Mouse (Mus musculus) brain, embryonic 14.5 days (tissue): ENCODE measurements around the gene Tyk2. TPM values are rescaled to one million over a fixed set of nuclear protein-coding genes. Genes with fewer than 3 reads are reported as not detected.
A peak's percentile ranks its signal among the peaks of the same experiment; 100 is the strongest.

Source experiments
- DNase-seq: peaks from one replicate; pipeline ENCODE4 v3.0.0-alpha.2; 2011; ENCODE audit warnings: low read depth
- CTCF ChIP-seq: fragments of 200-500 bp; IDR thresholded peaks from 2 replicates; pipeline ENCODE4 v1.5.1; 2012; ENCODE audit warnings: inconsistent platforms, mild to moderate bottlenecking, moderate library complexity, borderline replicate concordance; ENCODE audit not compliant: insufficient read depth, insufficient read length; ENCODE audit errors: extremely low read depth
- POLR2A ChIP-seq: fragments of 200-500 bp; IDR thresholded peaks from 2 replicates; pipeline ENCODE4 v1.6.1; 2012; ENCODE audit warnings: mild to moderate bottlenecking, inconsistent platforms, borderline replicate concordance; ENCODE audit not compliant: poor library complexity, insufficient read depth, insufficient read length, severe bottlenecking; ENCODE audit errors: extremely low read depth
- polyA plus RNA-seq: library from polyadenylated mRNA; depleted of rRNA; stranded (reverse); fragments of >200 nt; gene quantifications from 2 replicates; pipeline ENCODE4 v1.2.3, GENCODE M21; 2012

Gene Tyk2
- polyA plus RNA-seq, 1 experiment = 16.2 TPM

DNA sequence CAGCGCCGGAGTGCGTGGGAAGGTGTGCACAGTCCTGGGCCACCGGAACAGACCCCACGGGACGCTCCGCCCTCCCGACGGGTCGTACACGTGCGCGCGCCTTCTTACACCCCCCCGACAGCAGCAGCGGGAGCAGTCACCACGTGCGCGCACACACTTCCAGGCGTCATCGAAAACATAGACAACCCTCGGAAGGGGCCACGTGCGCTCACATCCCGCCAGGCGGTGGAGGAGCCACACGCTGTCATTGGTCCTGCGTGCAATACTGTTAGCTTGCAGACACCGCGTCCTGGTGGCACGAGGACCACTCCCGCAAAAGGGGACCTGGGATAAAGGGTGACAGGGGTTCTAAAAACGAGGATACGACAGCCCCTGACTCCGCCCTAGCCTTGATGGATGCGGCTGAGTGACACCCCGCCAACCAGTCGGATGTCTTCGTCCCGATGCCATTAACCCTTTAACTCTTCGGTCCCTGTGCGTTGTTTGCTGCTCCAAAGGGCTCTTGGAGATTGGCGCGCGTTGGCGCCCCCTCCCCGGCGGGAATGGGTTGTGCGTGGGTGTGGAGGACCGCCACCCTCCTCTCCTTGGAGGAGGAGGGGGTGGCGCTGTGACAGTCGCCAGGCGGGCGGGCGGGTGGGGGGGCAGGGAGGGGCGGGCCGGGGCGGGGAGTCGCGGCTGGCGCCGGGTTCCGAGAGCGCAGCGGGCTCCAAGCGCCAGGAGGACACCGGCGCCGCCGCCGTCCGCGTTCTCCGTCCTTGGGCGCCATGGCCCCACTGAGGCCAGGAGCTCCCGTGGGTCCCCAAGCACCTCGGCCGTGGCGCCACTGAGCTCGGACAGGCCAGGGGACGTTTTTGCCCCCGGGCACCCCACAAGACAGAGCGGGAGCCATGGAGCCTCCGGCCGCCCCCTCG, 34.3 kb upstream of the Tyk2 start, which contains the start of gene Pde4a:
Gene Pde4a, plus strand, starts transcription at position 674 of the 911 bp plus-strand sequence.
- TF ChIP-seq CTCF = no peak
- TF ChIP-seq POLR2A = no peak
- DNase-seq = peak; percentile 84

- DNase-seq = no peak
- no peak for TF ChIP-seq POLR2A
- no peak for TF ChIP-seq CTCF
Measured at GRCm38 (mm10) chr9:21164072-21164471, 33.0 kb upstream of the Tyk2 start.

- no peak for TF ChIP-seq POLR2A
- TF ChIP-seq CTCF = no peak
- no peak for DNase-seq
Measured at GRCm38 (mm10) chr9:21163086-21164050, 32.3 kb upstream of the Tyk2 start.

DNA sequence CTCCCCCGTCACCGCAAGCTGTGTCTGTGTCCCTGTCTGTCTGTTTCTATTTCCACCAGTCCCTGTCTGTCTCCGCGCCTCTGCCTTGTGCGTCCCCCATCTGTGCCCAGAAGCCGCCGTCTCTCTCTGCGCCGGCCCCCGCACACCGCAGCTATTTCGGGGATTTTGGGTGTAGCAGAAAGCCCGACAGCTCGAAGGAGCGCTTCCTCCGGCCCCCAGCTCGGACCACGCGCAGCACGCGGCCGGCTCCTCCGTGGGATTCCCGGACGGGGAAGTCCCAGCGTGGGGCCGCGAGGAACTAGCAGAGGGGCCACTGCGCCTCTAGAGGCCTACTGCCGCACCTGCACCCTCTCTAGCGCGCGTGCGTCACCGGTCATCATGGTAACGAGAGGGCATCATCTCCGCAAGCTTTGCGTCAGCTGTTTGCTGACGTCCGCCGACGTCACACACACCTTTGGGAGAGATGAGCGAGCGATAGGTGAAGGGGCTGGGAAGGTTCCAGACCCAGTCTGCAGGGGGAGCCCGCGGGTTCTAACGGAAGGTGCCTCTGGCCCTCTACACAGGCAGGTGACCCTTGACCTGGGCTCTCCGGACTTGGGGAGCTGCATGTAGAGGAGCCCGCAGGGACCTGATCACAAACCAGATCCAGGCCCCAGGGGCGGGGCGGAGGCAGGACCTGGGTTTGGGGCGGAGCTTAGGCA, 30.3 kb upstream of the Tyk2 start:
- DNase-seq = peak; percentile 86
- TF ChIP-seq POLR2A (0 out of 2 replicates have a peak, but pooled peaks have one; percentile 10), CTCF (peak; percentile 92)

GRCm38 (mm10) chr9:21154787-21155186, 23.7 kb upstream of the Tyk2 start:
- DNase-seq = no peak
- TF ChIP-seq CTCF (no peak), POLR2A (no peak)

GRCm38 (mm10) chr9:21153833-21154232, 22.8 kb upstream of the Tyk2 start:
- DNase-seq = no peak
- no peak for TF ChIP-seq POLR2A
- TF ChIP-seq CTCF = no peak

- DNase-seq = no peak
- TF ChIP-seq CTCF = no peak
- TF ChIP-seq POLR2A = no peak
Measured at GRCm38 (mm10) chr9:21153331-21153730, 22.3 kb upstream of the Tyk2 start.

DNA sequence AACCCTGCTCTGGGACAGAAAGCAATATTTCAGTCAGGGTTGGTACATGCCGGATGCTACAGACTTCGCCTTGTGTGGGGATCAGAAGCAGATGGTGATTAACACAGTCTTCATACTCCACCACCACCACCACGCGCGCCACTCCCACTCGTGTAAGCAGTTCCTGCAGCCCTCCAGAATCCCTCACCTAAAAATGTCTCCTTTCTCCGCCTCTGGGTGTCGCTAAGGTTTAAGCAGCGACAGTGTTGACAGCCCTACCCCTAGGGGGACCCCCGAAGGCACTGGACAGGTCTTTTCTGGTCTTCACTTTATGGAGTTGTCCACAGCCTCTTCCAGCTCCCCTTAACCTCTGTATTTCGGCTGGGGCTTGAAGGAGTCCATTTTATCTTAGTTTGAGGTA, 21.7 kb upstream of the Tyk2 start:
- peak; percentile 79 for TF ChIP-seq CTCF
- no peak for TF ChIP-seq POLR2A
- DNase-seq = peak; percentile 66

DNA sequence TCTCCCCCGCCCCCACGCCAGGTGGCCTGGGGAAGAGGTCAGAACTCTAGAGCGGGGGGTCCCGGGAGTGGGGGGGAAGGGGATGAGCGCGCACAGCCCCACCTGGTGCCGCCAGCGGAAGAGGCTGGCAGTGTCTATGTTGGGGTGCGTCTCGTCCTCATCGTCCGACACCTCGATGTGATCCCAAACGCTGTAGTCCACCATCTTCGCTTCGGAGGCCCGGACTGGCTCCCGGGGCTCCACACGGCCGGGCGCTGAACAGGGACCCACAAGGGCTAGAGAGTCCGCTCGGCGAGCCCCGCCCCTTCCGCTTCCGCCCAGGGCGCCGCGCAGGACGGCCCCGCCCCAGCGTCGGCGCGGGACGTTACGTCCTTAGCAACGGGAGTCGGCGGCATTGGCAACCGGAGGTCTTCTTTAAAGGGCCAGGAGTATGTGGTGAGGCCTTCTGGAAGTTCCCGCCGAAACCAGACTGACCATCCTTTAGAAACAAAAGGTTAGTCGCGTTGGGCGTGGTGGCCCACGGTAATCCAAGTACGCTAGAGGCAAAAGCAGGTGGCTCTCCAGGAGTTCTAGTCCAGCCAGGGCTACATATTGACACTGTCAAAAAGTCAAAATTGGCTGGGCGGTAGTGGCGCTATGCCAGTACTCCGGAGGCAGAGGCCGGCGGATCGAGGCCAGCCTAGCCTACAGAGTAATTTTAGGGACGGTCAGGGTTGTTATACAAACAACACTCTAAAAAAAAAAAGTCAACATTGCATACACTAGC, 18.8 kb upstream of the Tyk2 start, which contains the start of gene Cdc37:
Gene Cdc37, minus strand, starts transcription at position 329 of the 766 bp plus-strand sequence.
- DNase-seq = peak; percentile 98
- no peak for TF ChIP-seq CTCF
- peak; percentile 68; the same call in 1 of the 2 replicates for TF ChIP-seq POLR2A

DNA sequence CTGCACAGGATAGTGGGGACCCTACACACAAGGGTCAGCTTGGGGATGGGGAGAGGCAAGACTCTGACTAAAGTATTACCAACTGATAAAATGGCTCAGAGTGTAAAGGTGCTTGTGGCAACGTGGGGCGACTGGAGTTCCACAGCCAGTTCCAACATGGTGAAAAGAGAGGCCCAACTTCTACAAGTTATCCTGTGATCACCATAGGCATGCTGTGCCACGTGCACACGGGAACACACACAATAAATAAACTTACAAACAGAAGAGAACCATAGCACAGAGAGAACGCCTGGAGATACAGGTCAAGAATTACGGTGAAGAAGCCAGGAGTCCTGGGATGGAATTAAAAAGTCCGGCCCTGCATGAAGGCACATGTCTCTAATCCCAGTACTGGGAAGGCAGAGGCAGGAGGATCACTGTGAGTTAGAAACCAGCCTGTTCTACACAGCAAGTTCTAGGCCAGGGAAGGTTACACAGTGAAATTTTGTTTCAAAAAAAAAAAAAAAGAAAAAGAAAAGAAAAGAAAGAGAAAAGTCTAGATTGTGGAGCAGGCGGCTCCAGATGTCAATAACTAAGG, 18.1 kb upstream of the Tyk2 start:
- no peak for DNase-seq
- TF ChIP-seq POLR2A = no peak

DNA sequence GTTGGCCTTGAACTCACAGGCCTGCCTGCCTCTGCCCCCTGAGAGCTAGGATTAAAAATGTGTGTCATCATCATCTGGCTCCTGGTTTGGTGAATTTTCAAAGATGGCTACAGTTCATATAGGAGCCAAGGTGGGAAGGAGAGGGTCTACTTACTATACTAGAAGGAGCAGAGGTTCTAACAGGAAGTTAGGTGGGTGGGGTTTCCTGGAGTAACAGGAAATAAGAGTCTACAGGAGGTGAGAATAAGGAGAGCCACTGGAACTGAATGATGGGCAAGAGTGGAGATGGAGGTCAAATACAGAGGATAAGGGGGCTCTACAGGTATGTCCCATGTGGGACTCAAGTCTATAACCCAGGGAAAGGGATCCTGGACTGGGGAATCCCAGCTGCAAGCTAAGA, 17.4 kb upstream of the Tyk2 start:
- no peak for DNase-seq
- TF ChIP-seq POLR2A (no peak), CTCF (no peak)

- TF ChIP-seq POLR2A = no peak
- no peak for TF ChIP-seq CTCF
- no peak for DNase-seq
Measured at GRCm38 (mm10) chr9:21146722-21147121, 15.7 kb upstream of the Tyk2 start.

- no peak for DNase-seq
- no peak for TF ChIP-seq POLR2A
- TF ChIP-seq CTCF = no peak
Measured at GRCm38 (mm10) chr9:21145431-21145830, 14.4 kb upstream of the Tyk2 start.
